Mouse (Mus musculus): Measurements from ENCODE around the gene Olfr1436. TPM values are rescaled to one million over a fixed set of nuclear protein-coding genes. Genes with fewer than 3 reads are reported as not detected.
"Not testable (repeated sequence)": the region's sequence is repeated elsewhere in the genome, so short reads cannot be mapped to it uniquely, and the experiment has no call there.

Olfr1436 gene
- not detected for total RNA-seq (2021)
- long read RNA-seq, experiment 1, result 0 reads
- long read RNA-seq, experiment 2, result 0 reads

GRCm38 (mm10) chr19:12299030-12299429, at the start of gene Olfr1436:
Olfr1436 (minus strand) TSS chr19:12299130.
- DNase-seq (ENCODE audit: low spot score in 2 of 2), result not testable (repeated sequence)

- DNase-seq (ENCODE audit: low spot score in 2 of 2), result no peak
These were observed 36.9 kb upstream of the Olfr1436 start, which contains the start of gene Olfr1438-ps1 for GRCm38 (mm10) chr19:12335810-12336209. Olfr1438-ps1 (minus strand) TSS chr19:12335910.

- no peak for DNase-seq (ENCODE audit: low spot score in 2 of 2)
These were observed 26.1 kb upstream of the Olfr1436 start, which contains the start of gene Olfr1437 for GRCm38 (mm10) chr19:12325001-12325400. Olfr1437 (minus strand) TSS chr19:12325101.

DNA sequence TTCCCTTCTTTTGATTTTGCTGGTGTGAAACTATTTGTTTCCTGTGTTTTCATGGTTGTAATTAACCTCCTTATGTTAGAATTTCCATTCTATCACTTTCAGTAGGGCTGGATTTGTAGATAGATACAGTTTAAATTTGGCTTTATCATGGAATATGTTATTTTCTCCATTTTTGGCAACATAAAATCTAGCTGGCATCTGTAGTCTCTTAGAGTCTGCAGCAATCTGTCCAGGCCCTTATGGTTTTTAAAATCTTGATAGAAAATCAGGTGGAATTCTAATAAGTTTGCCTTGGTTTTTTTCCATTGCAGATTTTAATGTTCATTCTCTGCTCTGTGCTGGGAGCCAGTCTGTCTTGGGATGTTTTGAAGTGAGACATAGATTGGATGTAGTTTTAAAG, 6.0 kb downstream of the Olfr1436 start:
- no peak for DNase-seq (ENCODE audit: low spot score in 2 of 2)

DNA sequence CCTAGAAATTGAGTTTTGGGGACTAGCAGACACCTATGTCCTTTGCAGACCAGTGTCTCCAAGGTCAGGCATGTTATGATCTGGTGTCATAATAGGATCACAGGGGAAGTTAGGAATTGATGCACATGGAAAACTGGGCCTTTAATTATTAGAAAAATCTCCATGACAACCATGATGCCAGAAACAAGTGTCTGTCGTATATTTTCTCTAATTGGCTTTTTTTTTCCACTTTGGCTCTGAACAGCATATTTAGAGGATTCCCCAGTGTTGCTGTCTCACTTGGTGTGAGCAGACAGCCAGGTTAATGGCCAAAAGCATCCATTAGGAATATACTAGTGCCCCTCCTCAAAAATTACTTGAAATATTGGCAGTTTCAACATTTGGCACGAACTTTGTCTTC, 19.4 kb downstream of the Olfr1436 start, which contains the start of gene Olfr1434:
Gene Olfr1434 (plus strand): TSS at position 301 of the 400 bp plus-strand sequence.
- DNase-seq (ENCODE audit: low spot score in 2 of 2), result no peak

DNA sequence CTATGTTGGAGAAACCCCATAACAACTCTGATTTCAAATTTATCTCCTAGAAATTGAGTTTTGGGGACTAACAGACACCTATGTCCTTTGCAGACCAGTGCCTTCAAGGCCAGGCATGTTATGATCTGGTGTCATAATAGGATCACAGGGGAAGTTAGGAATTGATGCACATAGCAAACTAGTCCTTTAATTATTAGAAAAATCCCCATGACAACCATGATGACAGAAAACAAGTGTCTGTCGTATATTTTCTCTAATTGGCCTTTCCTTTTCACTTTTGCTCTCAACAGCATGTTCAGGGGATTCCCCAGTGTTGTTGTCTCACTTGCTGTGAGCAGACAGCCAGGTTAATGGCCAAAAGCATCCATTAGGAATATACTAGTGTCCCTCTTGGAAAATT, 38.2 kb downstream of the Olfr1436 start, which contains the start of gene Olfr235:
Gene Olfr235 (plus strand): TSS at position 301 of the 400 bp plus-strand sequence.
- DNase-seq (ENCODE audit: low spot score in 2 of 2), result no peak

Other genes starting within 250 kb of the Olfr1436 start
- gene Olfr1424, start 236.4 kb downstream of the Olfr1436 start, total RNA-seq (2021), result not detected
- gene Olfr1425, start 221.4 kb downstream of the Olfr1436 start, total RNA-seq (2021), result not detected
- not detected for gene Olfr1426, start 207.1 kb downstream of the Olfr1436 start, total RNA-seq (2021)
- not detected for gene Olfr1427, start 195.8 kb downstream of the Olfr1436 start, total RNA-seq (2021)
- gene Olfr1428, start 183.2 kb downstream of the Olfr1436 start, total RNA-seq (2021), result not detected
- not detected for gene Olfr76, start 175.9 kb downstream of the Olfr1436 start, total RNA-seq (2021)
- gene Olfr1555-ps1, start 129.0 kb downstream of the Olfr1436 start, total RNA-seq (2021), result not detected
- not detected for gene Olfr1431, start 98.5 kb downstream of the Olfr1436 start, total RNA-seq (2021)
- gene Olfr1432, start 66.5 kb downstream of the Olfr1436 start, total RNA-seq (2021), result not detected
- gene Olfr262, start 57.5 kb downstream of the Olfr1436 start, total RNA-seq (2021), result not detected
- not detected for gene Olfr235, start 38.1 kb downstream of the Olfr1436 start, total RNA-seq (2021)
- not detected for gene Olfr1434, start 19.3 kb downstream of the Olfr1436 start, total RNA-seq (2021)
- gene Olfr1437, start 26.0 kb upstream of the Olfr1436 start, total RNA-seq (2021), result not detected
- gene Olfr1438-ps1, start 36.8 kb upstream of the Olfr1436 start, total RNA-seq (2021), result not detected
- not detected for gene Olfr1440, start 88.1 kb upstream of the Olfr1436 start, total RNA-seq (2021)
- gene Olfr1441, start 118.3 kb upstream of the Olfr1436 start, total RNA-seq (2021), result not detected
- not detected for gene Pfpl, start 128.8 kb upstream of the Olfr1436 start, total RNA-seq (2021)
- gene Mpeg1, start 161.6 kb upstream of the Olfr1436 start, total RNA-seq (2021), result 10 to 100 TPM; 31.6 to 57.3 TPM
- 10 to 100 TPM; 14.7 to 30.5 TPM for gene Dtx4, start 202.3 kb upstream of the Olfr1436 start, total RNA-seq (2021)
- 1 to 10 TPM; 3.2 to 4.8 TPM for gene Fam111a, start 246.6 kb upstream of the Olfr1436 start, total RNA-seq (2021)

Data from adrenal gland, adult 18-20 months (tissue).